Mouse (Mus musculus) erythroblast, adult 5-6 weeks (primary cell): ENCODE measurements around the gene Cdc42se1. TPM values are rescaled to one million over a fixed set of nuclear protein-coding genes. Genes with fewer than 3 reads are reported as not detected.
"Not testable (repeated sequence)": the region's sequence is repeated elsewhere in the genome, so short reads cannot be mapped to it uniquely, and the experiment has no call there.

Experiments used
- ATAC-seq: replicated peaks from 2 replicates; pipeline ENCODE4 v1.8.0; 2016; ENCODE audit warnings: moderate number of reproducible peaks, mild to moderate bottlenecking, moderate TSS enrichment, inconsistent platforms; ENCODE audit not compliant: poor library complexity, low FRiP score, severe bottlenecking
- total RNA-seq, 2 experiments: library from RNA; stranded (forward) in 1 of 2; stranded (reverse) in 1 of 2; fragments of 150-400 nt in 1 of 2; fragments of 200-764, 138-1000 nt in 1 of 2; gene quantifications; 2 replicates each; pipeline versions ENCODE4 v1.2.3 to v1.2.4; 2015 to 2017; ENCODE audit warnings: low replicate concordance in 2 of 2

The Cdc42se1 gene
- 35.9 and 53.4 TPM in 2 replicates for total RNA-seq (2015; ENCODE audit: low replicate concordance)
- total RNA-seq (2017; ENCODE audit: low replicate concordance), result 12.8 and 21.5 TPM in 2 replicates

DNA sequence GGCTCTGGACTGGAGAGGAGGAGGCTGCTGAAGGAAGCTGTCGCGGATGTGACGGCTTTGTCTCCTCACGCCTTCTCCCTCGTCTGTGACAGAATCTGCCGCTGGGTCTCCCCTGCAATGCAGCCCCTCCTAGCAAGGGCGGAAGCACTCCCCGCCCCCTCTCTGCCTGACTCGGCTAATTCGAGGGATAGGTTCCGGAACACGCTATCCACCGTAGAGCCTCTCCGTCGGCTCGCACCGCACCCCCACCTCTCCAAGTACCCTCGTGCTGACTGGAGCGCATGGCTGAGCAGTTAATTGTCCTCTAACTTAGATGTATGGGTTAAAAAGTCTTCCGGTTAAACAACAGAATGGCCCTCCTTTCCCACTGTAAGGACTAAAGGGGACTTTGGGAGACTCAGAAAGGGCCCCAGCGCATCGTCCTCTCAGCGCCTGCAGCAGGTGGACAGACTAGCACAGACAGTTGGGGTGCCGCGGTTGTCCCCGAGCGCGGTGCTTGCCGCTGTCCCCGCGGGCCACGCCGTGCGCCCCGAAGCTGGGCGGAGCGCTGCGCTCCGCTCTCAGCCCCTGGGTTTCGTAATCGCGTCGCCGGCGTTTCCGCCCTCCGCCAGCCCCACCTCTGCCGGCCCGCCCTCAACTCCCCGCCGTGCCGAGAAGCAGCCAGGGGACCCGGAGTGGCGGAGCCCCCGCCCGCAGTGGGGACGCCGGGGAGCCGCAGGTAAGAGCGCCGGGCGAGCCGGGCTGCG, at the start of gene Cdc42se1:
TSS of gene Cdc42se1 (plus strand) at position 585 of the 746 bp plus-strand sequence.
- peak; percentile 83 for ATAC-seq

DNA sequence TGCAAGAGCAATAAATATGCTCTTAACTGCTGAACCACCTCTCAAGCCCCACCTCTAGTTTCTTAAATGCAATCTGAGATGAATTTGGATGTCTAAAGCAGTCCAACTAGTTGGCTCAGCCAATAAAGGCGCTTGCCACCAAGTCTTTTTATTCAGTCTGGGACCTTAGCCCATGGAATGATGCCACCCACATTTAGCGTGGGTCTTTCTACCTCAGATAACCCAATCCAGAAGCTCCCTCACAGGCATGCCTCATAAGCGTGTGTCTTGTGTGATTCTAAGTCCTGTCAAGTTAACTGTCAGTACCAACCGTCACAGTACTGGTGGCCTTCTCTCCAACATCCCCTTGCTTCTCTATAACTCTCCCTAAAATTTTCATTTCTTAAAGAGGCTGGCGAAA, 49.6 kb upstream of the Cdc42se1 start:
- ATAC-seq, result no peak

DNA sequence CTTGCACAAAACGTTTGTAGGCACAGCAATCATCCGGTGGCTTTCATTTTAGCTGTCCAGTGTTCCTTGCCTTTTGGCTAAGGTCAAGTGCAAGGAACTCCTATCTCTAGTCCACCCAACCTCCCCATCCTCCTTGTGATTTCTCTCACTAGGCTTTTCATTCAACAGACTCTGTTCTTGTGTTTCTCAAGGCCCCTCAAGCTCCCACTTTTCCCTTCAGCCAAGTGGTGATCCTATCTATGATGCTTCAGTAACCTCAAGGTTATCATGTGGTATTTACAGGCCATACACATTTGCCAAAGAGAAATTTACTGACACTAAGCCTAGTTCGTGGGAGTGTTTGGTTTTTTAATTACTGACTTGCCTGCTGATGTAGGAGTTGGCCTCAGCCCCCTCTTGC, 48.6 kb upstream of the Cdc42se1 start:
- ATAC-seq, result no peak

DNA sequence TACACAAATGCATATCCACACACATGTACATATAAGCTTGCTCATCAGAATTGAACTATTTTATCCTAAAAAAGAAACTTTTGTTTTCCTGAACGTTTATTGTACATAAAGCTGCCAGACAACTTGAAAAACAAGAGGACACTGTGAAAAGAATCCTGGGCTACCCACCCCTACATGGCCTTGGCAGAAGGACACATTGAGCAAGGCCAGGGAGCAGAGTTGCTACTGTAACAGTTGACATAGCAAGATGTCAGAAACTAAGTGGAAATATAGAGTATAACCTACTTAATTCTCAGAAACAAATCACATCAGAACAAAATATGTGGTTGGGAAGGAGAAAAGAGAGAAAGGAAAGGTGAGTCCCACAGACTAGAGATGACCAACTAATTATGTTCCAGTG, 46.7 kb upstream of the Cdc42se1 start:
- ATAC-seq, result no peak

DNA sequence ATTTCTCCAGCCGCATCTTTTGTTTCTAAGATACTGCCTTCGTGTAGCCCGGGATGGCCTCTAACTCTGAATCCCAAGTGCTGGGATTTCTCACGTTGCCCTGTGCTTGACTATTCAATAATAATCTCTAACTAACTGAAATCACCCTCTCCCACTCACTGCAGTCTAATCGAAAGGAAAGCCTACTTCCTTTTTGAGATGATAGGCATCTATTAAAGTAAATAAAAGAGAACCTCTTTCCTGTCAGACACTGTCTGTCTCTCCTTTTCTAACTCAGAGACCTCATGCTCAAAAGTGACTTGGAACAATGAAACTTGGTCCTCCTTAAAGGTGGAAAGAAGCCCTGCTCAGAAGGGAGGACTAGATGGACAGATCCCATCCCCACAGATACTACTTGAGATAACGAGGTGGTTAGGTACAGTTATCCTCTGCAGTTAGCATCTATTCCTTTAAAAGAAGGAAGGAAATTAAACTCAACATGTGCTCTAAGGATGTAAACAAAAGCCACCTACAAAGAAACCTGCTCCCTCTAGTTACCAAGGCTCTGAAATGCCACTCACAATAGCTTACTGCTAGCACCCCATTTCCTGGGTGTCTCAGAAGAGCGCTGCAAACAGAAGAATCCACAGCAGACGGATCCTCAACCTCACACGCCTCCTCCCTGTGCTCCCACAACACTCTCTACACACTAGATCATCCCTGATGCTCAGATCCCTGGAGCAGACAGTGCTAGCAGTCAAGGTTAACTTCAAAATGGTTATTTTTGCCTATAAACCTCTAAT, 43.5 kb upstream of the Cdc42se1 start:
- ATAC-seq, result no peak

DNA sequence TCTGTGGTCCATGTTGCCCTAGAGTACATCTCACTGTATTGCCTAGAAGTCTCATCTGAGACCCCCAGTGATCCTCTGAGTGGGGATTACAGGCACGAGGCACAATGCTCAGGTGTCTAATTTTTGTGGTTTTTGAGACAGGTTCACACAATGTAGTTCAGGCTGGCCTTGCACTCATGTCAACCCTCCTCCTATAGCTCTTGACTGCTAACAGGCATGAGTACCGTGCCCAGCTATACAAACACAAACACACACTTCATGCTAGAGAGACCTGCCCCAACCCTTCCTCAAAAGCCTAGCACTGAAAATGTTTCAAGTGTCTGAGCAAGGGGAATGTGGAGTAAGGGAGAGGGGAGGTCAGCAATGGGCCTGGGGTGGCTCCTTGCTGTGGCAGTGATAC, 42.4 kb upstream of the Cdc42se1 start:
- ATAC-seq, result no peak

DNA sequence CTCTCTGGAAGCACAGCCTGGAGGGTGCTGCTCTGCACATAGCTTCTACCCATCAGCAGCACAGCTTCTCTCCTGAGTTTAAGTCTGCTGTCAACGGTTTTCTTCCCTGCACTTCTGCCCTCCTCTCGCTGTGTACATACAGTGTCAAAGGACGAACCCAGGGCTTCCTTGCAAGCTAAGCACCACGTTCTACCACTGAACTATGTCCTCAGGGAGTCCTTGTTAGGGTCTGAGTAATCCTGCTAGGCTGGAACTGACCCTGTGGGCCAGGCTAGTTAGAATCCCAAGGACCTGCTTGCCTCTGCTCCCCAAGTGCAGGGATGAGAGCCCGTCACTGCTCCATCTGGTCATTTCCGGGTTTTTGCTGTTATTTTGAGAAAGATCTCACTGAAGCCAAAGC, 41.6 kb upstream of the Cdc42se1 start:
- no peak for ATAC-seq

DNA sequence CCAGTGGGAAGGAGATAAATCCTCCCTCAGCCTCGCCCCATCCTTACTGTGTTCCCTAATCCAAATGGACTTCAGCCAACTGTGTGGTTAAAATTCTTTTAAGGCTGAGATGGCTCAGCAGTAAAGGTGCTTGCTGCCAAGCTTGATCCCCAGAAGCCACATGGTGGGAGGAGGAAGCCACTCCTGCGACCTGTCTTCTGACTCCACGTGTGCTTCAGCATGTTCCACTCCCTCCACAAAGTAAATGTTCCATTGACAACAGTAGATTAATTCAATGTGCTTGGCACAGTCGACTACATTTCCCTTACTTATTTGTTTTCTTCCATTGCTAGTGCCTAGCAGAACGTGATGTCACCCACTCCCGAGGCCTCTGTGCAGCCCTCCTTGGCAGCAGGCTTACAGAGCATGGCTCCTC, 33.8 kb upstream of the Cdc42se1 start:
- no peak for ATAC-seq

DNA sequence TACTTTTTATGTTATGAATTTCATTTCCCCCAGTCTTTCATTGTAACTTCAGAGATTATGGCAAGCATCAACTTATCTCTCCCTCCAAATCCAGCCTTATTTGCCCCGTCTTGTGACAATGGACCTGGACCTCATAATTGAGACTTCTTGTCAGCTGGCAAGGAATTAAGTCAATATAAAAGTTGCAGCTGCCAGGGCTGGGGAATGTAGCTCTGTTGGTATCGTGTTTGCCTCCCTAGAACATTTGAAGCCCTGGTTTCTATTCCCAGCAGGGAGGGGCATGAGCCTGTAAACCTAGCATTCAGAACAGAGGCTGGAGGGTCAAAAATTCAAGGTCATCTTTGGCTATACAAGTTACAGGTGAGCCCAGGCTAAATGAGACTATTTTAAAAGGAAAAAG, 32.8 kb upstream of the Cdc42se1 start:
- no peak for ATAC-seq

DNA sequence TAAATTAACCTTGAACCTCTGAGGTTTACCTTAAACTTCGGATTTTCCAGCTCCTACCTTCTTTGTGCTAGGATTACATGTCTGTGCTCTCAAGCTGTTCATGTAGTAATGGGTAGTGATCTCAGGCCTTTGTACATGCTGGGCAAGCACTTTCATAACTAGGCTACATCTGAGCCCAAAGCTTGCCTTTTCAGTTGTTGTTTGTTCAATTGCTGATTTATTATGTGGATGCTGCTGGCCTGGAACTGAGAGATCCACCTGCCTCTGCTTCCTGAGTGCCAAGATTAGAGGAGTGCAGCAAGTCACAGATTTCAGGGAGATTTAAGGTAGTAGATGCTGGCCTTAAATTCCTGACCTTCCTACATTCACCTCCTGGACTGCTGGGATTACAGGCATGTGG, 29.4 kb upstream of the Cdc42se1 start:
- ATAC-seq, result no peak

DNA sequence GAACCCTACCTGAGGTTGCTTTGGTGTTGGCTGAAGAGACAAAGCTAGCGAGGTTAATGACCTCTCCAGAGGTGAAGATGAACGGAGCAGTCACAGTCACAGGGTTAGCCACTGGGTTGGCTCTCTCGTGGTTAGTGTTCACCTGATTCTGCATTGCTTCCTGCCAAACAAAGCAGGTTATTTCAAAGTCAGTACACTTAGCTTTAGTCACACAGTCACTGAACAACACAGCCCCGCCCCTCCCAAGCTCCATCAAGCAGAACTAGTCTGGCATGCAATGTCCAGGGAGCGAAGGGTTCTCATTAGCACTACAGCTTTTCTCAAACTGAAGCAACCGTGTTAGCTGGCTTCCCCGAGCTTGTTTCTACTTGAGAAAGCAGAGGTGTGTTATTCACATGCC, 28.4 kb upstream of the Cdc42se1 start:
- no peak for ATAC-seq

DNA sequence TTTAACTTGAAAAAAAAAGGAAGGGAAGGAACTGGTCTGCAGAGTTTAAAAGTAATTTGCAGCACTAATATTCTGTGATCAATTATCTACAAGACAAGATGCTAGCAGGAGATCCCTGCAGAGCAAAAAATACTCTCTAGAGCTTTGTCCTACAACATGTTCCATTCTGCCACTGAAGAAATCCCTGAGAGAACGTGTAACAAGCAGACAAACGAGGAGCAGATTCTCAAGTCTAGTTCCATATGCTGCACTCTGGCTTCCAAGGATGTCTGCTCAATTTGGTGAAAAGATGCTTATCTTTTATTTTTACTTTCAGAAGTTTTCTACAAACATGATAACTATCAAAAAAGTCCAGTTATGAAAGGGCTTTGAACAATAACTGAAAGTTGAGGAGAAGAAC, 28.0 kb upstream of the Cdc42se1 start:
- no peak for ATAC-seq

DNA sequence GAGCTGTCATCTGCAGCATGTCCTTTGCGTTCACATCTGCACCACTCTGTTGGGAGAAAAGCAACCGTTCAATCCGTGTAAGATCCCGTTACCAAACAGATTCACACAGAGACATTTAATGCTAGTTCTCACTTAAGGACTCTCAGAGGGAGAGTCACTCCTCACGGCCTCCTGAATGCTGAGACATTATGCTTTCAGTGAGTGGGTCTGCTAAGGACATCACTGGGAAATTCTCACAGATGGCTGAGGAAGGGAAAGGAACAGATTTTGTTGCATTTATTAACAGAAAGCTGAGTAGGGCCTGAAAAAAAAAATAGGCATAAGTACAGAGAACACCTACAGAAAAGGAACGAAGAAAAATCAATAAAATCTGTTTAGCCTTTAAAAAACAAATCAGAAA, 24.7 kb upstream of the Cdc42se1 start:
- no peak for ATAC-seq

DNA sequence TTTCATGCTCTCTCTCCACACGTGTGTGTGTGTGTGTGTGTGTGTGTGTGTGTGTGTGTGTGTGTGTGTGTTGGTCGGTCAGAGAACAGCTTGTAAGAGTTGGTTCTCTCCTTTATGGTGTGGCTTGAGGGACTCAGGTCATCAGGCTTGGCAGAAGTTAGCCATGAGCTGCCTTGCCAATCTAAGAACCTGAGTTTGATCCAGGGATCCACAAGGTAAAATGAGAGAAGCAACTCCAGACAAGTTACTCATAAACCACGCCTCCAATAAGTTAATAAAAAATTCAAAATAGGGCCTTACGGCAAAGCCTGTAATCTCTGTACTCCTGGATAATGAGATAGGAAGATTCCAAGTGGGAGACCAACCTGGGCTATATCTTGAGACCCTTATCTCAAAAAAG, 20.2 kb upstream of the Cdc42se1 start:
- no peak for ATAC-seq

DNA sequence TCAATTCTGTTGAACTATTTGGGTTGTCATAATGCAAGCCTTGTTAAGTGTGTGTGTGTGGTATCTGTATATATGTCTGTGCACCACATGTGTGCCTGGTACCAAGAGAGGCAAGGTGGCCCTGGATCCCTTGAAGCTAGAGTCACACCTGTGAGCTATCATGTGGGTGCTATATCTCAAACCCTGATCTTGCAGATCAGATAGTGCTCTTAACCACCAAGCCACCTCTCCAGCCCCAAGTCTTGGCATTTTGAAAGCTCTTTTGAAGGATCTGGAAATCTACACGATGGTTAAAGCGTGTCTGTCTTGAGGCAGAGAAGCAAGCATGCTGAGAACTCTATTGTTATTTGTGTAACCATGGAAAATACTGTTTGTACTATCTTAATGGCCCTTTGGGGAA, 17.9 kb upstream of the Cdc42se1 start:
- no peak for ATAC-seq

DNA sequence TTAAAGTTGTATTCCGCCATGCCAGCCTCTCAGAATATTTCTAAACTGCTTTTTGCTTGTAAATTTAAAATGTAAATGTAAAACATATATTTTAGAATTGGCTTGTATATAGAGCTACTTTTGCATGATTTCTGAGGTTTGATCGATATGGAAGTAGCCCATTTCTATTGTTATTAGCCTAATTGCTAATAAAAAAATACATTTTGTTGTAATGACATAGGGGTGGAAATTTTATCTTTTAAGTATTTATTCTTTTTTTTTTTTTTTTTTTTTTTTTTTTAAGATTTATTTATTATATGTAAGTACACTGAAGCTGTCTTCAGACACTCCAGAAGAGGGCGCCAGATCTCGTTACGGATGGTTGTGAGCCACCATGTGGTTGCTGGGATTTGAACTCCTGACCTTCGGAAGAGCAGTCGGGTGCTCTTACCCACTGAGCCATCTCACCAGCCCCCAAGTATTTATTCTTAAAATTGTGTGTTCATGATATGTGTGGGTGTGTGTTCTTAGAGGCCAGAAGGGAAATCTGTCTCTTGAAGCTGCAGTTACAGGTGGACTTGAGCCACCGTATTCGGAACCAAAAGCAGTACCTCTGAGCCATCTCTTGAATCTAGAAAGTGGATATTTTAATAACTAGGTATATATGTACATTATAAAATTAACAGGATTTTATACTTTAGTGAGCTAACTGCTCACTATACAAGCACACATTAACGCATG, 15.5 kb upstream of the Cdc42se1 start:
- not testable (repeated sequence) for ATAC-seq

DNA sequence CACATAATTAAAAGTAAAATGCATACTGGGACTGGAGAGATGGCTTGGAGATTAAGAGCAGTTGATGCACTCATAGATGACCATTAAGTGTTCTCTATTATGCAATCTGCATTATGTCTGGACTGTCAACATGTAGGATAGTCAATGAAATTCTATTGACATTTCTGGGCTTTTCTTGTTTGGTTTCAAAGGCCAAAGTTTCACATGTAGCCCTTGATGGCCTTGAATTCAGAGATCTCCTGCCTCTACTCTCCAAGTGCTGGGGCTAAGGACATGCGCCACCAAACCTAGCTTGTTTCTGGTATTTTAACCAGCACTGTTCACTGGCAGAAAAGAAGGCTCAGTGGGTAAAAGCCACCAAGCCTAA, 14.9 kb upstream of the Cdc42se1 start:
- no peak for ATAC-seq

DNA sequence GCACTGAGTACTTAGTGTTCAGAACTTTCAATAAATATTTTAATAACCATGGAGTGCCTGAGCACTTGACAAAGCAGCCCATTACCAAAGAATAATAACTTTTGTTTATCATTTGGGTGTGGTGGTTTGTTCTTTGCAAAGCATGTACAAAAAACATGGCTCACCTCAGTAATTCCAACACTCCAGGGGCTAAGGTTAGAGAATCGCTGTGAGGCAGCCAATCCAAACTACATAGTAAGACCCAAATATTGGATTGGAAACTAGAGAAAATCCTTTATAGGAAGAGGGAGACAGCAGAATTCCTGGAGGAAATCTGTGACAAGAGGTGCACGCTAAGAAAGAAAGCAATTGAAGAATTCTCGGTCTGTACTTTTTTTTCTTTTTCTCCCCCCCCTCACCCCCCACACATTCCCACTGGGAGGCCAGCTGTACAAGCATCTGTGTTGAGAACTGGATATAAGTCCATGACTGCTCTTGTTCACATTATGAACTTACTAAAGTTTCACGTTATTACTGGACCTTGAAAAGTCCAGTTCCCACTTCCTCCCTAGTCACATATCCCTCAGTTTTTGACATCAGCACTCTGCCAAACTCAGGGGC, 11.8 kb upstream of the Cdc42se1 start:
- peak; percentile 23; the same call in 1 of the 2 replicates for ATAC-seq

DNA sequence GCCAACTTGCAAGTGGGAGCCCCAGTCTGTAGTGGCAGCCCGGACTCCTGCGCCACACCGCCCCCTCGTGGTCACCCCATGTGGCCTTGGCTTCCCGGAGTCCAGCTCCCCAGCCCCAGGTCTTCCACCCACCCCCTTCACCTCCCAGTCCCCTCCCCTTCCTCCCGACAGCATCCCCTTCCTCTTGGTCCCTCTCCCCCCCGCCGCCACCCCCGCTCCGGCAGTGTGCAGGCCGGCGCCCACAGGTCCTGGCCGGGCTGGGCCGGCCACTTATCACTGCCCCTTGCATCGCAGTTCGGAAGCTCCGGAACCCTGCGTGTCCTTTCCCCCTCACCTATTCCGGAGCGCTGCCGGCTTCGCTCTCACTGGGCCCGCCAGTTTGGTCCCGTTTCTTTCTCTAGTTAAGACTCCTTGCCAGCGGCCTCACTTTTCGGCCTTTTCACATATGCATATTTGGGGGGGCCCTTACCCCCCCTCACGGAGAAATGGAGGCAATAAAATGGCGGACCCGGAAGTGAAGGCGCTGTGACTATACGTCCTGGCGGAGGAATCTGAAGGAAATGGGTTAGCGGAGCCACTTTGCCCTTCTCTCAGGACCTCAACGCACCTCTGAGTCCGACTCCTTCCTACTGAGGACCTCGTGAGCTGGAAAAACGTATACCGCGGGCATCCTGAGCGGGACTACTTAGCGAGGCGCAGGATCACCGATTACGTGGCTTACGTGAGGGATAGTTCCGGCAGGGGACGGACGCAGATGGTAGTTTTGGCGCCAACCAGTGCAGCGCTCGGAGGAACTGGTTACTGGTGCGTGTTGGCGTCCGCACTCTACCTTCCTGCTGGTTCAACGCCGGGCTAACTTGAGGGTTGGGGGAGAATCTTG, 11.0 kb upstream of the Cdc42se1 start, which contains the start of gene Gabpb2:
TSS of gene Gabpb2 (minus strand) at position 662 of the 880 bp plus-strand sequence.
- peak; percentile 89 for ATAC-seq
